Mouse (Mus musculus): Measurements from ENCODE around the gene Mrpl53. TPM values are rescaled to one million over a fixed set of nuclear protein-coding genes. Genes with fewer than 3 reads are reported as not detected.
A peak's percentile ranks its signal among the peaks of the same experiment; 100 is the strongest.

Mrpl53 gene
- 95.3 and 98.0 TPM in 2 replicates for polyA plus RNA-seq (2012; rRNA removed)

GRCm38 (mm10) chr6:83108762-83109668 lies at the start of gene Mrpl53:
Mrpl53 (plus strand) TSS chr6:83109040.
- no peak for TF ChIP-seq CTCF (IDR thresholded peaks at IDR 0.05; ENCODE audit: extremely low read depth, insufficient read depth, low read length)
- peak; percentile 88 for TF ChIP-seq POLR2A (IDR thresholded peaks at IDR 0.05; ENCODE audit: extremely low read depth, insufficient read depth, low read length)
- peak within 1 kb of the TSS; percentile 98 for H3K4me3 ChIP-seq (ENCODE audit: insufficient read depth, low read length)
- peaks cover 5% of the 10 kb centered on the region for H3K4me1 ChIP-seq (ENCODE audit: control insufficient read depth, insufficient read depth, low read length)
- H3K27ac ChIP-seq (ENCODE audit: insufficient read depth, low read length): peak within 1 kb of the TSS; percentile 84

GRCm38 (mm10) chr6:83065995-83066394 lies 42.8 kb upstream of the Mrpl53 start:
- no peak overlapping the region for H3K27ac ChIP-seq (ENCODE audit: insufficient read depth, low read length)
- H3K4me3 ChIP-seq (ENCODE audit: insufficient read depth, low read length): no peak overlapping the region
- H3K4me1 ChIP-seq (ENCODE audit: control insufficient read depth, insufficient read depth, low read length): no peaks in the 10 kb centered on the region
- TF ChIP-seq POLR2A (IDR thresholded peaks at IDR 0.05; ENCODE audit: extremely low read depth, insufficient read depth, low read length) (no peak), CTCF (IDR thresholded peaks at IDR 0.05; ENCODE audit: extremely low read depth, insufficient read depth, low read length) (no peak)

GRCm38 (mm10) chr6:83066441-83066840 lies 42.4 kb upstream of the Mrpl53 start:
- TF ChIP-seq POLR2A (IDR thresholded peaks at IDR 0.05; ENCODE audit: extremely low read depth, insufficient read depth, low read length) (no peak), CTCF (IDR thresholded peaks at IDR 0.05; ENCODE audit: extremely low read depth, insufficient read depth, low read length) (no peak)
- Histone ChIP-seq H3K4me3 (ENCODE audit: insufficient read depth, low read length) (no peak overlapping the region), H3K27ac (ENCODE audit: insufficient read depth, low read length) (no peak overlapping the region), H3K4me1 (ENCODE audit: control insufficient read depth, insufficient read depth, low read length) (no peaks in the 10 kb centered on the region)

- no peak for TF ChIP-seq CTCF (IDR thresholded peaks at IDR 0.05; ENCODE audit: extremely low read depth, insufficient read depth, low read length)
- no peak for TF ChIP-seq POLR2A (IDR thresholded peaks at IDR 0.05; ENCODE audit: extremely low read depth, insufficient read depth, low read length)
- Histone ChIP-seq H3K27ac (ENCODE audit: insufficient read depth, low read length) (no peak overlapping the region), H3K4me1 (ENCODE audit: control insufficient read depth, insufficient read depth, low read length) (no peaks in the 10 kb centered on the region), H3K4me3 (ENCODE audit: insufficient read depth, low read length) (no peak overlapping the region)
Observed at GRCm38 (mm10) chr6:83068221-83068620, 40.6 kb upstream of the Mrpl53 start.

- H3K4me3 ChIP-seq (ENCODE audit: insufficient read depth, low read length): no peak overlapping the region
- H3K27ac ChIP-seq (ENCODE audit: insufficient read depth, low read length): no peak overlapping the region
- no peak for TF ChIP-seq POLR2A (IDR thresholded peaks at IDR 0.05; ENCODE audit: extremely low read depth, insufficient read depth, low read length)
- TF ChIP-seq CTCF (IDR thresholded peaks at IDR 0.05; ENCODE audit: extremely low read depth, insufficient read depth, low read length): no peak
- H3K4me1 ChIP-seq (ENCODE audit: control insufficient read depth, insufficient read depth, low read length): no peaks in the 10 kb centered on the region
Observed at GRCm38 (mm10) chr6:83068706-83069487, 39.9 kb upstream of the Mrpl53 start.

- no peak overlapping the region for H3K27ac ChIP-seq (ENCODE audit: insufficient read depth, low read length)
- no peak overlapping the region for H3K4me3 ChIP-seq (ENCODE audit: insufficient read depth, low read length)
- TF ChIP-seq POLR2A (IDR thresholded peaks at IDR 0.05; ENCODE audit: extremely low read depth, insufficient read depth, low read length) (no peak), CTCF (IDR thresholded peaks at IDR 0.05; ENCODE audit: extremely low read depth, insufficient read depth, low read length) (no peak)
- H3K4me1 ChIP-seq (ENCODE audit: control insufficient read depth, insufficient read depth, low read length): no peaks in the 10 kb centered on the region
Observed at GRCm38 (mm10) chr6:83069488-83070246, 39.2 kb upstream of the Mrpl53 start.

- Histone ChIP-seq H3K4me1 (ENCODE audit: control insufficient read depth, insufficient read depth, low read length) (no peaks in the 10 kb centered on the region), H3K27ac (ENCODE audit: insufficient read depth, low read length) (no peak within 1 kb of the TSS), H3K4me3 (ENCODE audit: insufficient read depth, low read length) (no peak within 1 kb of the TSS)
- TF ChIP-seq CTCF (IDR thresholded peaks at IDR 0.05; ENCODE audit: extremely low read depth, insufficient read depth, low read length) (no peak), POLR2A (IDR thresholded peaks at IDR 0.05; ENCODE audit: extremely low read depth, insufficient read depth, low read length) (no peak)
Observed at GRCm38 (mm10) chr6:83070247-83070310, 38.8 kb upstream of the Mrpl53 start, which contains the start of gene Tlx2. Tlx2 (minus strand) TSS chr6:83070293.

GRCm38 (mm10) chr6:83070311-83071219 lies 38.3 kb upstream of the Mrpl53 start:
- H3K4me1 ChIP-seq (ENCODE audit: control insufficient read depth, insufficient read depth, low read length): no peaks in the 10 kb centered on the region
- H3K27ac ChIP-seq (ENCODE audit: insufficient read depth, low read length): no peak overlapping the region
- TF ChIP-seq POLR2A (IDR thresholded peaks at IDR 0.05; ENCODE audit: extremely low read depth, insufficient read depth, low read length) (no peak), CTCF (IDR thresholded peaks at IDR 0.05; ENCODE audit: extremely low read depth, insufficient read depth, low read length) (no peak)
- no peak overlapping the region for H3K4me3 ChIP-seq (ENCODE audit: insufficient read depth, low read length)

- Histone ChIP-seq H3K27ac (ENCODE audit: insufficient read depth, low read length) (no peak overlapping the region), H3K4me1 (ENCODE audit: control insufficient read depth, insufficient read depth, low read length) (no peaks in the 10 kb centered on the region), H3K4me3 (ENCODE audit: insufficient read depth, low read length) (no peak overlapping the region)
- TF ChIP-seq POLR2A (IDR thresholded peaks at IDR 0.05; ENCODE audit: extremely low read depth, insufficient read depth, low read length): no peak
- no peak for TF ChIP-seq CTCF (IDR thresholded peaks at IDR 0.05; ENCODE audit: extremely low read depth, insufficient read depth, low read length)
Observed at GRCm38 (mm10) chr6:83071220-83071619, 37.6 kb upstream of the Mrpl53 start.
